Mouse (Mus musculus): ENCODE data around the gene Dusp1. TPM values are rescaled to one million over a fixed set of nuclear protein-coding genes. Genes with fewer than 3 reads are reported as not detected.
A peak's percentile ranks its signal among the peaks of the same experiment; 100 is the strongest.

The Dusp1 gene
- total RNA-seq, 2 experiments from 2014 or later: 15.3 to 16.1 TPM

DNA sequence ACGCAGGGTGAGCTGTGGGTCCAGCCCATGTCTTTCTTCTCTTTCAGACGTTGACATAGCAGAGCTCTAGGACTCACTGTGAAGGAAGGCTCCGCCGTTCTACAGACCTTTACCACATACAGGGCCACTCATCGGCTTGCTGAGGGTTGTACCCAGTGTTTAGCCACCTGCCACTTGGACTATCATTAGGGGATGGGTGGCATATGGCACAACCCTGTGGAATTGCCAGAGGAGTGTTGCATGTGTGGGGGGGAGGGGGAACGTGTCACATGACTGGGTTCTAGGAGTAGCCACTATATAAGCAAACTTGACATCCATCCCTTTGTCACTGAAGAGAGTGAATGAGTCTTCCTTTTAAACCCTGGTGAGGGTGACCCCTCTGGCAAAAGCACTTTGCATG is 1.5 kb upstream of the Dusp1 start:
- no peak for DNase-seq (ENCODE audit: low spot score in 2 of 2)

DNA sequence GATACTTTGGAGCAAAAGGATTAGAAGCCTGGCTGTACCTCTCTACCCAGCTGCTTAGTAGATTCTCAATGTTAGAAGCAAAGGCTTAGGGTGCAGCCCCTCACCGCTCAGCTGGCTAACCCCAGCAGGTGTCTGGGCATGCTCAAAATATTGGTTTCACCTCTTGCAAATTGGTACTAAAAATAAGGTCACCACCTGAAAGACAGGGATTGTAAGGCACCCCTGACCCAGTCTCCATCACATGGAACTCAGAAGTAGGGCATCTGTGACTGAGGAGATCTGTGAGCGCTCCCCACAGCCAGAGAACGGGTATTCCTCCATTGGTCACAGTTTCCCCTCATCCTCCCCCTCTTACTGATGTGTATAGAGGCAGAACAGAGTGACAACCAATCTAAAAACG is 364 bp upstream of the Dusp1 start:
- no peak for DNase-seq (ENCODE audit: low spot score in 2 of 2)

GRCm38 (mm10) chr17:26561290-26561640 is 663 bp downstream of the Dusp1 start, which contains the start of gene Ergic1:
Gene Ergic1 (plus strand): TSS chr17:26561489.
- peak; percentile 90 to 95 for DNase-seq (ENCODE audit: low spot score in 2 of 2)

GRCm38 (mm10) chr17:26560526-26561289 is 1.2 kb downstream of the Dusp1 start:
- DNase-seq (ENCODE audit: low spot score in 2 of 2): no peak

DNA sequence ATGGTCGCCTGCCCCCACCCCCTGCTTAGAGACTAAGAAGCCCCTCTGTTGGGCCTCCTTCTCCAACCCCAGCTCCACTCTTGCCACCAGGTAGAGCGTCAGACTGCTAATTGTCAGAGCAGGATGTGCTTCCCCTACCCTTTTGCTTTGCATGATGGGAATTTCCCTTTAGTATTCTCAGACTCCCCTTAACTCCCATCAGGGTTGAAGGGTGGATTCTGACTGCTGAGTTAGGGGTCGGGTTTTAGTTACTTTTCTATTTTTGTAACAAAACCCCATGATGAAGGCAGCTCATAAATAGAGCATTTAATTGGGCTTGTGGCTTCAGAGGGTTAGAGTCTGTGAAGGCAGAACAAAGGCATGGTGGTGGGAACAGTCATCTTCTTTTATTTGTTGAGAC is 8.9 kb downstream of the Dusp1 start:
- DNase-seq (ENCODE audit: low spot score in 2 of 2): no peak

DNA sequence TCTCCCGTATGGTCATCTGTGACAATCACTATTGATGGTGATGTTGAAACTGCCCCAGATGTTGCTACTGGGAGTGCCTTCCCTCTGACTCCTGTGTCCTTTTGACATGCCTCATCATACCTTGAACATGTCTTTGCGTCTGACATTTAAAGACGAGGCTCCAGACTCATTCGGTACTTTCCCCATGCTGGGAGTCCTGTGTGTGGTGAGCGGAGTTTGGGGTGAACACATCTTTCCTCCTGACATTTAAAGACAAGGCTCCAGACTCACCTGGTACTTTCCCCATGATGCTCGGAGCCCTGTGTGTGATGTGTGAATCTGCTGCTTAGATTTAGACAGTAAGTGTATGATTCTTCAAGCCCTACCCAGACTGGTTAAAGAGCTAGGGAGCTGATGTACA is 10.8 kb downstream of the Dusp1 start:
- no peak for DNase-seq (ENCODE audit: low spot score in 2 of 2)

DNA sequence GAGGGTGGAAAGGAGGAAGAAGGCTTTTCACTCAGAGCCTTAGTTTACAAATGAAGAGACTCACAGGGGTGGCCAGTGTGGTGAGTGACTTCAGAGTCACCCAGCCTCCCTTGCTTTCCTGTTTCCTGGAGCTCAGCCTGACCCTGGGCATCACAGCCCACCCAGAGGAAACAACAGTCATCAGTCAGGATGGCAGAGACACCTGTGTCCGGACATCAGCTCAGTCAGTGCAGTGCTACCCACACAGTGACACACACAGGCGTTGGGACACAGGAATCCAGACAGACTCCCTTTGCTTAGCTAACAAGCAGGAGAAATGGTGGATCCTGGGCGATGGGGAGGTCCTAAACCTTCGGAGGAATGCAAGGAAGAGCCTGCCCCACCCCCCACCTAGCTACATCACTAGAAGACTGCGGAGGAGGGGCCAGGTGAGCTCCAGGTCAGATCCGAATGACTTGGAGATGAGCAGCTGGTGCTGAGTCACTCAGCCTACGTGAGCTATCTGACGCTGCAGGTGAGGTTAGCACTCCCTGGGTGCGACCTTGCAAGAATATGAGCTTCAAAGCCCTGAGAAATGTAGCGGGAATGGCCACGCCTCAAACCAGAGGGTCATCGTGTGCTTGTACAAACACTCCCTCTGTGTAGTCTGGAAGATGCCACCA is 12.6 kb downstream of the Dusp1 start:
- no peak for DNase-seq (ENCODE audit: low spot score in 2 of 2)

- no peak for DNase-seq (ENCODE audit: low spot score in 2 of 2)
Measured at GRCm38 (mm10) chr17:26548566-26548965, 13.4 kb downstream of the Dusp1 start.

DNA sequence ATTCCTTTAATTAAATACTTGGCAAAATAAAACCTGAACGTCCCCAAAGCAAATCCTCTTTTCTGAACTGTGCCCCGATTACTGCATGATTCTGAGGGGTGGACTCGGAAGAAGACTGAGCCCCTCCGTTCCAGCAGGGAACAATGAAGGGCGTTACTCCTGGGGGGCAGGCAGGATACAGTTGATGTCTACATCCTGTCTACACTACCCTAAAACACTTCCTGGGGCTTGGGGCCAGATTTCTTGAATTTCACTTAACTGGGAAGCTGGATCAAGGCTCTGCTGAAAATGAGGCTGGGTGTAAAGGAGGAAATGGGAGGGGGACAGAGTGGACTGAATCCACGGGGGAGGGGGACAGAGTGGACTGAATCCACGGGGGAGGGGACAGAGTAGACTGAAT is 14.2 kb downstream of the Dusp1 start:
- no peak for DNase-seq (ENCODE audit: low spot score in 2 of 2)

DNA sequence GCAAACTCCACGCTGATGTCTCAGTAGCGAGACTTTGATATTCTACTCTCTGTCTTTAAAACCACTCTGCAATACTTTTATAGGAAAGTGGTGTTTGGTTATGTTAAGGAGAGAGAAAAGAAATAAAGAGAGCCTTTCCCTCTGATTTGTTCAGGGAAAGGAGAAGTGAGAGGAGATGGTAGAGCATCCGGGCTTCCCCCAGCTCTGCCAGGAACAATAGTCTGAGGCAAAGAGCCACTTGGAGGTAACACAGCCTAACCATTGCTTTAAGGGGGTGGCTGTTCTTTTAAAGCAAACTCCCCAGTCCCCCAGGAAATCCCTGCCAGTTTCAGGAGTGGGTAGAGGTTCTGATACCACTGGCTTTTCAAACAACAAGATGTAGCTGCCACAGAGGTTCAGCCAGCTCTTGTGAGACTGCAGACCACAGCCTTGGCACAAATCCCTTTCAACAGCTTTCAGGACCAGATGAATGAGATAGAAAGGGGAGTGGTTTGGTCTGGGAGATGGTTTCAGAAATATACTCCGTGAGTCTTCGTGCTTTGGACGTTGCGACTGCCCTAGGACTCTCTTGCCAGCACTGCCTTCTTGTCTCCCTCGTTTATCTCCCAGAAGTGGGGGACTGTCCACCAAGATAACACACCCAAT is 17.5 kb downstream of the Dusp1 start:
- no peak for DNase-seq (ENCODE audit: low spot score in 2 of 2)

- no peak for DNase-seq (ENCODE audit: low spot score in 2 of 2)
Measured at GRCm38 (mm10) chr17:26540083-26540482, 21.8 kb downstream of the Dusp1 start.

GRCm38 (mm10) chr17:26537722-26538471 is 24.0 kb downstream of the Dusp1 start:
- DNase-seq (ENCODE audit: low spot score in 2 of 2): no peak

DNA sequence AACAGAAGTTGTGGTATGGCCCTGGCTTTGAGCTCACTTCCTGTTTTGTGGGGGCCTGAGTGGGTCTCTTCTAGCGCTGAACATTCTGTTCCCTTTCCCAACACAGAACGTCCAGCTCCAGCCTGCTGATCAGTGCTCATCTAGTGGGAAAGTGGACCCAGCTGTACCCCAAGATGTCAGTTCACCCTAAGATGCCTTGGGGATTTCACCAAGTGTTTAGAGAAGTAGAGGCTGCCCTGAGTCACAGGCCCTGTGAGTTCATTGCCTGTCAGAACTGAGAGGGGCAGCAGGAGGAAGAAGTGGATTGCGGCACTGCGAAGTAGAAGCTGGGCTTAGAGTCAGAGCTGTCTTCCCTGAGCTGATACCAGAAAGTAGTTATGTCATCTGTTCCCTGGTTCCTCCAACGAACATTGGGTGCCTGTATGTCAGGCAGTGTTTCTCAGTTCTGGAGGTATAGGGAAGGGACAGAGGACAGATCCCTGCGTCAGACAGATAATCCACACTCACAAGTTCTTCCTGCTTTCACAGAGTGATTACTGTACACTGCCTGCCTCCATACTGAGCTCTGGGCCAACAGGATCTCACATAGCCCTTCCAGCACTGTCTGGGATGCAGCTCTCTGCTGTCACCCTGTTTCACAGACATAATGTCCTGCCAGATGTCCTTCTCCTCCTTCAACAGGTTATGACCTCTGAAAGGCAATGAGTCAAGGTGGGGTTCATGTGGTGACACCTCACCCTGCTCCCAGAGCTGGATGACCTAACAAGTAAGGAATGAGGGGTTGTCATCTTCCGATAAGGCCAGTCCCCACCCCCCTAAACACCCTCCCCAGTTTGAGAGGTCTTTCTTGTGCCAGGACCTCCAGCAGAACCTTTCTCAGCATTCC is 26.4 kb downstream of the Dusp1 start:
- no peak for DNase-seq (ENCODE audit: low spot score in 2 of 2)

DNA sequence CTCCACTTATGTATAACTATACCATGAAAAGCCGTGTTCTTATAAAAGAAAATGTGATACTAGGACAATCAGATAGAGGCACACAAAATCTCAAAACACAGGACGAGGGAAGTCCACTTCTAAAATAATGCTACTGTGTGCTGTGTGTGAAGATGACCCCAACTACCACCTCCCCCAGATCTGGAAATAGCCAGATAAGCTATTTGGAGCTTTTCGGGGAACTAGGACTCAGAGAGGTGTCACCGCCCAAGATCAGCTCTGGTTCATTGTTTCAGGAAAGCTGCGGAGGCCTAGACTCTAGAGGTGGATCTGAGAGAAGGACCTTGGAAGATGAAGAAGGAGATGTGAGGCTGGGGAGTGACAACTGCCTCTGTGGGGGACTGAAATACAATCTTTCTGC is 27.2 kb downstream of the Dusp1 start:
- no peak for DNase-seq (ENCODE audit: low spot score in 2 of 2)

- DNase-seq (ENCODE audit: low spot score in 2 of 2): no peak
Measured at GRCm38 (mm10) chr17:26533871-26534372, 28.0 kb downstream of the Dusp1 start.

DNA sequence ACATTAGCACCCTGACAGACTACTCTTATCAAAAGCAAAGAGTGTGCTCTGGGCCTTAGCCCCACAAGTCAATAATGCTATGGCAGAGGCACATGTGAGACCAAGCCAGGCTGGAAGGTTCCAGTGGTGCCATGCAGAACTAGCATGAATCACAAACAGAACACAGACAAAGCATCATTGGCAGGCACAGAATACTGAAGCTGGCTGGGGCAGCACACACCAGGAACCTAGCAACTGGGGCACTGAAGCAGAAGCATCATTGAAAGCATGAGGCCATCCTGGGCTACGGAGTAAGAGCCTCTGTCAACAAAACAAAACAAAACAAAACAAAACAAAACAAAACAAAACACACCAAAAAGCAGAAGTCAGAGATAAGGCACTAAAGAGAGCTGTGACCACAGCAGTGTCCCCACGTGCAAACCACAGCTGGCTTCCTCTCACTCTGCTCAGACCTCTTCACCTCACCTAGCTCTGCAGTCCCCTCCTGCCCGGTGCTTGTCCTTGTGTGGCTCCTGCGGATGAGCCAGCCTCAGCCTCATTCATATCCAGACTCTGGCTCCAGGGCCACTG is 29.4 kb downstream of the Dusp1 start:
- no peak for DNase-seq (ENCODE audit: low spot score in 2 of 2)

DNA sequence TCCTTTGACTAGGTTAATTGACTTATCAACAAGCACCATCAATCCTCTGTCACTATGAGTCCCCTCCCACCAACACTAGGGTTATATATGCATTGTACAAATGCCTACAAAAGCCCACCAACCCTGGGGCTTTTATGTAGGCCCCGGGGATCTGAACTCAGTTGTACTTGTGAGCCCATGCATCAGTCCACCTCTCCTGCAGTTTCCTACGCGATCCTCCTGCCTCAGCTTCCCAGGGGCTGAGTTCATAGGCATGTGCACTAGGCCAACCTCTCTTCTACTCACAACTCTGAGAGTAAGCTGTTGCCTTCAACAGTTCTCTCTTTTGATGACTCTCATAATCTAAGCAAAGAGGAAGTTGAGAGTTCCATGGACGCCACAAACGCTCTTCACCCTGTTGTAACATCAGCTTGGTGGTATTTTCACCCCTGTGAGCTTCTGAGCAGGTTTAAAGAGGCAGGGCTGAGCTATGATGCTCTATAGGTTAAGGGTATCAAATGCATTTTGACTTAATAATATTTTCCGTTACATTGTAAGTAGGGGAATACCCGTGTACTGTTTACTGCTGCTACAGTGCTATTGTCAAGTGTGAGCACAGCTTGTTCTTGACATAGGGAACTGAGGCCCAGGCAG is 30.4 kb downstream of the Dusp1 start:
- DNase-seq (ENCODE audit: low spot score in 2 of 2): no peak

DNA sequence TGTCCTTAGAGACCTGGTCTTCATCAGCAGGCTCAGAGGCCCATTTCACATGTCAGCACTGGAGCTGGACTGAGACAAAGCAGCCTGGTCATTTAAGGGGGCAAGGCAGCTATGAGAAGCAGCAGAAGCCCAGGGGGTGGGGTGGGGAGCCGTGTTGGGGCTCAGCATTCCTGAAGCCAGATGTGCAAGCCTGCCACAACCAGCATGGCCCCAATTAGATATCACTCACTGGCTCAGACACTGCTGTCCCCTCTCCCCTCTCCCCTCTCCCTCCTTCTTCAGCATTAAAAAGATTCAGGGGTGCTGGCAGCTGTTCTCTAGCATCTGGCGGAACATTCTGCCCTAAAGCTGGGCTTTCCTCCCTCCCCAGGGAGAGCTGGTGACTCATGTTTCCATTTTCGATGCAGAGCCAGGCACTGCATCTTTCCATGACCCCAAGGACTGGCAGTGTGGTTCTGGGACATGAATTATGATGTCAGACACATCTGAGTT is 31.3 kb downstream of the Dusp1 start:
- no peak for DNase-seq (ENCODE audit: low spot score in 2 of 2)

- no peak for DNase-seq (ENCODE audit: low spot score in 2 of 2)
Measured at GRCm38 (mm10) chr17:26529791-26530241, 32.1 kb downstream of the Dusp1 start.

All from layer of hippocampus, postnatal 10 days (tissue).